Mouse (Mus musculus) lung, adult 2 months (tissue): ENCODE results near the gene Atp5e.

ENCODE experiments used
- CTCF ChIP-seq: fragments of 200-500 bp; IDR thresholded peaks from 2 replicates; pipeline ENCODE4 v1.5.1; 2011; ENCODE audit warnings: mild to moderate bottlenecking, low read length, control low read depth; ENCODE audit not compliant: insufficient read depth
- POLR2A ChIP-seq: fragments of 200-500 bp; IDR thresholded peaks from 2 replicates; pipeline ENCODE4 v1.6.1; 2011; ENCODE audit warnings: low read depth, mild to moderate bottlenecking, control low read depth, low read length, borderline replicate concordance; ENCODE audit errors: extremely low read depth

DNA sequence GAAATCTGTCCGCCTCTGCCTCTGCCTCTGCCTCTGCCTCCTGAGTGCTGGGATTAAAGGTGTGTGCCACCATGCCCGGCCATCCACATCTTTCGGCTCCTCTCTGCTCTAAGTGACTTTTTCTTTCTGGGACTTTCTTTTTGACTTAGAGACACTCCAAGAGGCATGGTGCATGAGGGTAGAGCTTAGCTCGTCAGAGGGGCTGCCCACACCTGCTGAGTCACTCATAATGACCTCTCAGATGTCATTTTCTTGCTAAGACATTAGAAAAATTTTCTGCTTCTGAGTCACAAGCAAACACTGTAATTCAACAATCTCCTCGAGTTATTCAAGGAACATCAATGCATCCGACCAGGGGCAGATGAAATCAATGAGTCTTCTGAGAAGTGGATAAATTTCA, 18.9 kb downstream of the Atp5e start:
- TF ChIP-seq CTCF (no peak), POLR2A (no peak)
